Comparison of ENCODE assay signal across 8 mouse cellular contexts in the genomic region with DNA sequence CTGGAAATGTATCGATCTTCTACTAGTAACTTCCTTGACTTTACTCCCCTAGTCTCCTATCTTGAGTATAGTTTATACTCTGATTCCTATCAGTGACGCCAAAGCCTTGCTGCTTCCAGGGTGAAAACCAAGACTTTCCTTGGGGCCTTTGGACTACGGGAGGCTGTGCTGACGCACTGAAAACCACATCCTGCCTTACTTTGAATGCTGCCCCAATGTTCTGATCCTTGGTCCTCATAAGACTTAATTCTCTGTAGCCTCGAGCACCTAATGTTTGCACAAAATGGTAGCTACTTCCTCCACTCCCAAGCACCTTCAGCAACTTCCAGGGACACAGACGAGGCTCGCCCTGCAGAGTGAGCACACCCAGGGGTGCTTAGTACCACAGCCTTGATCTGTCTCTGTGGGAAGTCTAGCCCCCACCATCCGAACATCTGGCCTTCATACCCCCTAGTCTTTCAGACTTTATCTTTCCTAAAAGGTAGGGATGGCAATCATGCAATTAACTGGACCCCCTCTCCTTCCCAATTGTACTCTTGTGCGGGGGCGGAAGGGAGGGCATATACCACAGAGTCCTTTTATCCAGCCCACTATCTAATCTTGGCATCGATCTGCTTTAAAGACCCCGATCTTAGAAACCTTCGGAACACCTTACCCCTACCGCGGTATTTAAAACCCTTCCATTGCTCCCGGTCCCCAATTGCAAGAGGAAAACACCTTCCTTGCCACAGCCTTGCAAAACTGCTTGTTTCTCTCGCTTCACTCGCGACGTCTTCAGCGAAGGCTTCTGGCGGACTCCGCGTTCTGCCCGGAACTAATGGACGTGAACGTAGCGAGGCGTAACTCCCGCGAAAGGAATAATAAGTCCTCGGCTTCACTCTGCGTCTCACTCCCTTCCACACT. TPM values are rescaled to one million over a fixed set of nuclear protein-coding genes. Genes with fewer than 3 reads are reported as not detected.
DNase-seq lines count a peak whose midpoint lies in the region; ATAC-seq and TF ChIP-seq lines count a peak whose summit lies in the region.

No protein-coding gene starts in this region.

- peak overlapping the region; percentile 36; the same call in 1 of the 2 replicates for H3K27ac ChIP-seq in kidney, adult 2 months (ENCODE audit: insufficient read depth, low read depth, low read length)
- peak overlapping the region; percentile 82 for H3K27ac ChIP-seq in macrophage

- peak; percentile 14 for DNase-seq in kidney, adult 2 months
- no peak for DNase-seq in kidney, postnatal 36 days
- peak; percentile 21 for DNase-seq in G1E (ENCODE audit: low spot score)
- no peak for DNase-seq in urinary bladder, postnatal 36 days (ENCODE audit: low spot score in 2 of 2)
- no peak for DNase-seq in frontal cortex, postnatal 14 days (ENCODE audit: low spot score in 2 of 2)
- no peak for DNase-seq in gastrocnemius, postnatal 4 days (ENCODE audit: low spot score in 2 of 2)

- no peak for TF ChIP-seq CTCF in kidney, adult 2 months (conservative IDR thresholded peaks at IDR 0.05; ENCODE audit: insufficient read depth, insufficient read length, low read depth, low read length)
- TF ChIP-seq CTCF in G1E (IDR thresholded peaks at IDR 0.05; ENCODE audit: low read depth, low read length), result no peak

- no peaks in the 10 kb centered on the region for H3K9me3 ChIP-seq in G1E (replicated peaks)

- no peaks in the 10 kb centered on the region for H3K36me3 ChIP-seq in kidney, adult 2 months (ENCODE audit: control insufficient read depth, insufficient read depth, low read length)
- H3K36me3 ChIP-seq in G1E (replicated peaks) (peaks cover 24% of the 10 kb centered on the region), macrophage (ENCODE audit: inconsistent target) (no peaks in the 10 kb centered on the region)

- no peaks in the 10 kb centered on the region for H3K27me3 ChIP-seq in kidney, adult 2 months (replicated peaks; ENCODE audit: control insufficient read depth, insufficient read depth, low read length)
- no peaks in the 10 kb centered on the region for H3K27me3 ChIP-seq in G1E (ENCODE audit: insufficient read depth, low read length)

- ATAC-seq in G1E (ENCODE audit: extremely low read depth, insufficient number of reproducible peaks, low FRiP score, poor library complexity, severe bottlenecking), result peak; percentile 23
- 0 out of 2 replicates have a peak, but pooled peaks have one; percentile 3 for ATAC-seq in granulocyte monocyte progenitor cell, adult 5-6 weeks (replicated peaks; ENCODE audit: poor library complexity, severe bottlenecking)

- TF ChIP-seq POLR2A in kidney, adult 2 months (IDR thresholded peaks at IDR 0.05; ENCODE audit: low read depth, low read length), result no peak

- H3K79me2 ChIP-seq in macrophage (ENCODE audit: inconsistent target), result peaks cover 67% of the 10 kb centered on the region

- 7% methylated on average over 33 of the region's 33 CpGs for WGBS in kidney, adult 2 months
- 4% methylated on average over 33 of the region's 33 CpGs for WGBS in macrophage (ENCODE audit: missing documents)

- peaks cover 11% of the 10 kb centered on the region for H3K4me1 ChIP-seq in kidney, adult 2 months (ENCODE audit: control insufficient read depth, insufficient read depth, low read length)
- H3K4me1 ChIP-seq in G1E (ENCODE audit: insufficient read depth, low read depth, low read length), result peaks cover 33% of the 10 kb centered on the region

- peak overlapping the region; percentile 75 for H3K4me3 ChIP-seq in kidney, adult 2 months (ENCODE audit: insufficient read depth, low read depth, low read length)
- peak overlapping the region; percentile 96 for H3K4me3 ChIP-seq in G1E (ENCODE audit: low read depth, low read length)
- H3K4me3 ChIP-seq in macrophage (ENCODE audit: inconsistent target), result peak overlapping the region; percentile 99

RNA-seq across cellular contexts. Expression of a gene that starts 0.8 kb away (rescaled TPM):
- polyA plus RNA-seq in kidney, adult 2 months (2012; rRNA removed), result 3.1 and 3.4 TPM in 2 replicates
- total RNA-seq in G1E (2014; fragmentation: Nextera tagmentation), result 10.1 and 11.7 TPM in 2 replicates
- total RNA-seq in G1E (2017), result 3.7 and 5.0 TPM in 2 replicates
- 1.4 and 1.8 TPM in 2 replicates for polyA plus RNA-seq in G1E (2012)
- total RNA-seq in granulocyte monocyte progenitor cell, adult 5-6 weeks (2014; fragmentation: Nextera tagmentation), result 5.9 and 7.6 TPM in 2 replicates
- total RNA-seq in granulocyte monocyte progenitor cell, adult 5-6 weeks (2017), result 3.4 and 6.4 TPM in 2 replicates
- 10 to 100 TPM in 23 of 26 experiments, 1 to 10 TPM in 3; 5.6 to 54.9 (median 23.6) TPM for total RNA-seq in macrophage (2018; cell fraction: chromatin; rRNA removed)
- 1 to 10 TPM; 1.5 to 9.5 (median 3.4) TPM for total RNA-seq in macrophage (2018; cell fraction: cytosol; rRNA removed)
- 10 to 100 TPM in 18 of 26 experiments, 1 to 10 TPM in 8; 4.2 to 37.4 (median 12.9) TPM for total RNA-seq in macrophage (2018; cell fraction: nucleus; rRNA removed)
- polyA plus RNA-seq in macrophage (2018), result 3.9 to 4.5 TPM (median 4.4 TPM) in 3 replicates
- 1 to 10 TPM; 9.2 to 9.5 TPM for total RNA-seq in gastrocnemius, postnatal 4 days (2021)

Comparison
In these comparisons a context has a peak if more than half of its experiments do, and no peak if none do; other contexts are left out.
1. DNase-seq: peak in kidney, adult 2 months (single experiment) and G1E (single experiment); none in kidney, postnatal 36 days (0 of 2), urinary bladder, postnatal 36 days (0 of 2), frontal cortex, postnatal 14 days (0 of 2) and gastrocnemius, postnatal 4 days (0 of 2).
2. Peak in every context shown above with its lines, with median percentiles within 50 percentile points of each other: H3K4me3 ChIP-seq.